Mouse (Mus musculus): ENCODE measurements around the gene Spaca3. TPM values are rescaled to one million over a fixed set of nuclear protein-coding genes. Genes with fewer than 3 reads are reported as not detected.

The Spaca3 gene
- polyA plus RNA-seq, 1 experiment from 2014 or later = not detected

- no peaks in the 10 kb centered on the region for H3K27me3 ChIP-seq (replicated peaks)
- H3K4me1 ChIP-seq = no peaks in the 10 kb centered on the region
- H3K27ac ChIP-seq = no peak overlapping the region
- H3K9ac ChIP-seq = no peak overlapping the region
- no peak for ATAC-seq (ENCODE audit: low FRiP score, low read depth)
- H3K9me3 ChIP-seq = no peaks in the 10 kb centered on the region
- no peaks in the 10 kb centered on the region for H3K36me3 ChIP-seq
- no peak overlapping the region for H3K4me3 ChIP-seq
- WGBS = 62% methylated on average over 11 of the region's 11 CpGs
- no peak overlapping the region for H3K4me2 ChIP-seq (replicated peaks)
Observed at GRCm38 (mm10) chr11:80877131-80877651, 19.0 kb downstream of the Spaca3 start.

DNA sequence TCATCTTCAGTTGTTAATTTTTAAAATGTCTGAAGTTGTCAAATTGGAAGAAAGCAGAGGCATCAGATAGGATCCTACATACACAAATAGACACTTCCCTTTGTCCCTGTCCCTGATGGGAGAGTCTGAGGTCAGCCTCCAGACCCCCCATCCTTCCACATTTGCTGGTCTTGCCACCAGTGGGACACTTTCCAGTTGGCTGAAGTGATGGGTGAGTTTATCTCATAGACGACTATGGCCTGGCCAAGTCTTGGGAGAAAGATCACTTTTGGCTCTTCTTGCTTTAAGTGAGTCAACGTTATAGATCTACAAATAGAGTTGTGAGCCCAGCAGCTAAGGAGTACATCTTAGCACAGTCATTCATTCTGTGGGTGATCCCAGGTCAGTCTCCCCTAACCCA, 19.9 kb downstream of the Spaca3 start:
- H3K27me3 ChIP-seq (replicated peaks) = no peaks in the 10 kb centered on the region
- H3K9ac ChIP-seq = no peak overlapping the region
- H3K36me3 ChIP-seq = no peaks in the 10 kb centered on the region
- H3K9me3 ChIP-seq = no peaks in the 10 kb centered on the region
- no peaks in the 10 kb centered on the region for H3K4me1 ChIP-seq
- ATAC-seq (ENCODE audit: low FRiP score, low read depth) = no peak
- 95% methylated on average over 2 of the region's 2 CpGs for WGBS
- H3K4me3 ChIP-seq = no peak overlapping the region
- H3K4me2 ChIP-seq (replicated peaks) = no peak overlapping the region
- H3K27ac ChIP-seq = no peak overlapping the region

DNA sequence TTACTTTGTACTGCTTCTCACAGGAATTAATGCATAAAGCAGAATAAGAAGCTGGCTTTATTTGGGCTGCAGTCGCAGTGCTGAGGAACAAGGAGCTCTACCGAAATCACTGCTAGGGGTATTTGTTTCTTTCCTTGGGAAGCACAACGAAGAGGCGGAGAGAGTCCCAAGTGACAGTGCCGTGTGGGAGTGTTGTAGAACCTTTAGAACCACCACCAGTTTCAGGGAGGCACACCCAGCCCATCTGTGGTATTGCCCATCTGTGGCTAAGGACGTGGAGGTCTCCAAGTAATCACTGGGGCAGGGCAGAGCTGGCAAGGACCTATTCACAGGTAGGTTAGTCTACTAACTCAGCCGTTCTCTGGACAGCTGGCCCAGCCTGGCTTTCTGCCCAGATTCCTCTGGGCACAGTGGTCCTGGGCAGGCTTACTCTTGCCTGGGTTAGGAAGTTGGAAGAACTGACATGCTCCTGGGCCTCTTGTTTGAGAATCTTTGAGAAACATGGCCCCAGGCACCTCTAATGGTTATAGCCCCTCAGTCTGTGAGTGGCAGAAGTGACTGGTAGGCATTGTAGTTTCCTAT, 24.2 kb downstream of the Spaca3 start:
- no peak for ATAC-seq (ENCODE audit: low FRiP score, low read depth)
- Histone ChIP-seq H3K27ac (no peak overlapping the region), H3K9ac (no peak overlapping the region), H3K36me3 (no peaks in the 10 kb centered on the region), H3K4me1 (no peaks in the 10 kb centered on the region), H3K4me2 (replicated peaks) (no peak overlapping the region), H3K27me3 (replicated peaks) (no peaks in the 10 kb centered on the region), H3K4me3 (no peak overlapping the region), H3K9me3 (no peaks in the 10 kb centered on the region)
- WGBS = 86% methylated on average over 7 of the region's 7 CpGs

GRCm38 (mm10) chr11:80884521-80885231, 26.5 kb downstream of the Spaca3 start:
- Histone ChIP-seq H3K27me3 (replicated peaks) (no peaks in the 10 kb centered on the region), H3K36me3 (no peaks in the 10 kb centered on the region), H3K4me3 (no peak overlapping the region), H3K27ac (no peak overlapping the region), H3K9ac (no peak overlapping the region), H3K9me3 (no peaks in the 10 kb centered on the region), H3K4me1 (no peaks in the 10 kb centered on the region), H3K4me2 (replicated peaks) (no peak overlapping the region)
- no peak for ATAC-seq (ENCODE audit: low FRiP score, low read depth)
- 88% methylated on average over 6 of the region's 6 CpGs for WGBS

DNA sequence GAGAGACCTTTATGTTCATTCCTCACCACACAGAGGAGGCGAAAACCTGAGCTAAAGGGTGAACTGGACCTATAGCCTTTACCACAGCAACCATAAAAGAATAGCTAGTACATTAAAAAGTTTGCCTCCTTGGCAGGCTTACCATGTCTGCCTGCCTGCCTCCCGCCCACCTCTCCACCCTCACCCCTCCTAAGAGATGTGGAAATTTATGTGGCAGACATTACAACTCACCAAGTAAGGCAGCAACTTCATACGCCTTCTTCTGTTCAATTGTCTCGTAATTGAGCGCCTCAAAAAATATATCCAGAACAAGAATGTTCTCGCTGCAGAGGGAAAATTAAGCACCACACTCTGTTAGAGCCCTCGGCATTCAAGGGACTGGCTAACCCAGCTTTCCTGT, 28.2 kb downstream of the Spaca3 start:
- no peak overlapping the region for H3K9ac ChIP-seq
- H3K4me2 ChIP-seq (replicated peaks) = no peak overlapping the region
- no peaks in the 10 kb centered on the region for H3K9me3 ChIP-seq
- WGBS = 83% methylated on average over 7 of the region's 7 CpGs
- ATAC-seq (ENCODE audit: low FRiP score, low read depth) = no peak
- H3K4me1 ChIP-seq = no peaks in the 10 kb centered on the region
- no peak overlapping the region for H3K4me3 ChIP-seq
- H3K27me3 ChIP-seq (replicated peaks) = no peaks in the 10 kb centered on the region
- H3K36me3 ChIP-seq = no peaks in the 10 kb centered on the region
- H3K27ac ChIP-seq = no peak overlapping the region

DNA sequence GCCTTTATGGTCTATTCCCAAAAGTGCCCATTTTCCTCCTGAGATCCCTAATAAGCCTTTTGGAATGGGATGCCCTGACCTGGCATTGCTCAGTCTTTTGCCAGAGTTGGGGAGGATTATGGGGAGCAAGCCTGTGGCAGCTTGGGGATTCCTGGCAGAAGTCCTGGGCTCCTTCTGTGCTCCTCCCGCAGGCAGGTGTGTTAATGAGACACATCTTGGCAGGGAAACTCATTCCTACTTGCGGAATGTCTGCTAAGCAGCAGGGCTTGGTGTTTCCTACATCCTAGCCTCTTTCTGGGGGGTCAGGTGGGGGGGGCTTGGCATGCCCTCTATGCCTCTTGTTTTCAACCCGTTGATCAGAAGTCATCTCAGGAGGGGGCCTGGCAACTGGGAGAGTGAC, 28.9 kb downstream of the Spaca3 start:
- no peak for ATAC-seq (ENCODE audit: low FRiP score, low read depth)
- Histone ChIP-seq H3K4me1 (no peaks in the 10 kb centered on the region), H3K4me2 (replicated peaks) (no peak overlapping the region), H3K36me3 (no peaks in the 10 kb centered on the region), H3K4me3 (no peak overlapping the region), H3K27ac (no peak overlapping the region), H3K9ac (no peak overlapping the region), H3K27me3 (replicated peaks) (no peaks in the 10 kb centered on the region), H3K9me3 (no peaks in the 10 kb centered on the region)
- 78% methylated on average over 3 of the region's 3 CpGs for WGBS

DNA sequence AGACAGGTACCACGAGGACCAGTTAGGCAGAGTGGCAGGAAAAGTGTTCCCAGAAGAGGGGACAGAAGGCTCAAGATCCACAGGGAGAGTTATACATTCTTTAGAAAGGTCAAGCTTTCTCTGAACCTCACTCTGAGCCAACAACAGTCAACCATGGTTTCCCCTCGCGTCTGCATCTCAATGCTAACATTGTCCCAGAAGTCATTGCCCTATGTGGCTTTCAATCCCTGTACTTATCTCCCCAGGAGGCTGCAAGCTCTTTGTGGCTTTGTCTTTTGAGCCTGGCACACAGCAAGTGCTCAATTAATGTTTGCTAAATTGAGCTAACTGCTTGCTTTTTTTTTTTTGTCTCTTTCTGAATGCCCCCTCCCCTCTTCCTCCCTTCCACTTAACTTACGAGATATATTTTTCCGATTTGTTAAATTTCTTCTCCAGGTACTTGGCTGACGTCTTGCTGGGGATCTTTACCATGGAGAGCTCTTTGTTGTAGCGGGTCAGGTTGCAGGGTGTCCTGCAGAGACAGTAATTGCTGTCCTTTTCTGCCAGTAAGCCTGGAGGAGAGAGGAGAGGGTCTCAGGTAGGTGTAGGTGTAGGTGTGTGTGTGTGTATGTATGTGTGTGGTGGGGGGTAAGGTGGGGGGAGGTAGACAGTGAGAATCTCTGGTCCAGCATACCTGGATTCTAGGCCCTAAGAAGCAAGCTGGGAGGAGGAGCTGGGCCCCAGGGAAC, 31.3 kb downstream of the Spaca3 start:
- no peak overlapping the region for H3K4me3 ChIP-seq
- no peaks in the 10 kb centered on the region for H3K27me3 ChIP-seq (replicated peaks)
- WGBS = 4% methylated on average over 7 of the region's 7 CpGs
- H3K36me3 ChIP-seq = no peaks in the 10 kb centered on the region
- H3K9me3 ChIP-seq = no peaks in the 10 kb centered on the region
- no peaks in the 10 kb centered on the region for H3K4me1 ChIP-seq
- no peak for ATAC-seq (ENCODE audit: low FRiP score, low read depth)
- no peak overlapping the region for H3K9ac ChIP-seq
- H3K4me2 ChIP-seq (replicated peaks) = no peak overlapping the region
- no peak overlapping the region for H3K27ac ChIP-seq

DNA sequence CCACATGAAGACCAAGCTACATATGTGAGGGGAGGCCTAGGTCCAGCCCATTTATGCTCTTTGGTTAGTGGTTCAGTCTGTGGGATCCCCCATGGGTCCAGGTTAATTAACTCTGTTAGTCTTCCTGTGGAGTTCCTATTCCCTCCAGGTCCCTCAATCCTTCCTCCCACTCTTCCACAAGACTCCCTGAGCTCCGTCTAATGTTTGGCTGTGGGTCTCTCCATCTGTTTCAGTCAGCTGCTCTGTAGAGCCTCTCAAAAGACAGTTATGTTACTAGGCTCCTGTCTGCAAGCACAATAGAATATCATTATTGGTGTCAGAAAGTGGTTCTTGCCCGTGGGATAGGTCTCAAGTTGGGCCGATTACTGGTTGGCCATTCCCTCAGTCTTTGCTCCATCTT, 37.7 kb downstream of the Spaca3 start:
- no peaks in the 10 kb centered on the region for H3K4me1 ChIP-seq
- H3K27me3 ChIP-seq (replicated peaks) = no peaks in the 10 kb centered on the region
- no peaks in the 10 kb centered on the region for H3K9me3 ChIP-seq
- no peak overlapping the region for H3K27ac ChIP-seq
- no peak overlapping the region for H3K4me3 ChIP-seq
- H3K9ac ChIP-seq = no peak overlapping the region
- no peaks in the 10 kb centered on the region for H3K36me3 ChIP-seq
- WGBS = 89% methylated on average over 3 of the region's 3 CpGs
- ATAC-seq (ENCODE audit: low FRiP score, low read depth) = no peak
- H3K4me2 ChIP-seq (replicated peaks) = no peak overlapping the region

- no peak overlapping the region for H3K4me2 ChIP-seq (replicated peaks)
- H3K27ac ChIP-seq = no peak overlapping the region
- WGBS = 91% methylated on average over 4 of the region's 4 CpGs
- H3K9me3 ChIP-seq = no peaks in the 10 kb centered on the region
- no peaks in the 10 kb centered on the region for H3K36me3 ChIP-seq
- H3K4me1 ChIP-seq = no peaks in the 10 kb centered on the region
- H3K4me3 ChIP-seq = no peak overlapping the region
- no peak overlapping the region for H3K9ac ChIP-seq
- ATAC-seq (ENCODE audit: low FRiP score, low read depth) = no peak
- H3K27me3 ChIP-seq (replicated peaks) = no peaks in the 10 kb centered on the region
Observed at GRCm38 (mm10) chr11:80900555-80900954, 42.4 kb downstream of the Spaca3 start.

- ATAC-seq (ENCODE audit: low FRiP score, low read depth) = no peak
- no peaks in the 10 kb centered on the region for H3K36me3 ChIP-seq
Observed at GRCm38 (mm10) chr11:80902664-80903063, 44.5 kb downstream of the Spaca3 start.

GRCm38 (mm10) chr11:80903426-80903825, 45.3 kb downstream of the Spaca3 start:
- Histone ChIP-seq H3K4me2 (replicated peaks) (no peak overlapping the region), H3K4me1 (no peaks in the 10 kb centered on the region), H3K9ac (no peak overlapping the region), H3K9me3 (no peaks in the 10 kb centered on the region), H3K27ac (no peak overlapping the region), H3K4me3 (no peak overlapping the region), H3K27me3 (replicated peaks) (no peaks in the 10 kb centered on the region), H3K36me3 (no peaks in the 10 kb centered on the region)
- 91% methylated on average over 10 of the region's 10 CpGs for WGBS
- ATAC-seq (ENCODE audit: low FRiP score, low read depth) = no peak

More at GRCm38 (mm10) chr11:80902664-80903063, 44.5 kb downstream of the Spaca3 start:
- H3K9me3 ChIP-seq = no peaks in the 10 kb centered on the region
- WGBS = 46% methylated on average over 7 of the region's 7 CpGs
- no peaks in the 10 kb centered on the region for H3K27me3 ChIP-seq (replicated peaks)
- H3K4me1 ChIP-seq = no peaks in the 10 kb centered on the region
- no peak overlapping the region for H3K27ac ChIP-seq
- no peak overlapping the region for H3K4me3 ChIP-seq
- H3K9ac ChIP-seq = no peak overlapping the region
- H3K4me2 ChIP-seq (replicated peaks) = no peak overlapping the region

- Histone ChIP-seq H3K36me3 (no peaks in the 10 kb centered on the region), H3K4me1 (0 out of 2 replicates have a peak, but pooled peaks cover 1% of the 10 kb centered on the region), H3K4me2 (replicated peaks) (no peak overlapping the region), H3K9me3 (no peaks in the 10 kb centered on the region), H3K4me3 (no peak overlapping the region), H3K27me3 (replicated peaks) (no peaks in the 10 kb centered on the region), H3K27ac (no peak overlapping the region), H3K9ac (no peak overlapping the region)
- 73% methylated on average over 2 of the region's 2 CpGs for WGBS
- ATAC-seq (ENCODE audit: low FRiP score, low read depth) = no peak
Observed at GRCm38 (mm10) chr11:80904559-80904958, 46.4 kb downstream of the Spaca3 start.

All from neural tube, embryonic 12.5 days (tissue).